Mouse (Mus musculus) intestine, embryonic 15.5 days (tissue): ENCODE results near the gene Ostm1. TPM values are rescaled to one million over a fixed set of nuclear protein-coding genes. Genes with fewer than 3 reads are reported as not detected.
A peak's percentile ranks its signal among the peaks of the same experiment; 100 is the strongest.

Experiments used
- ATAC-seq: fragments of 200-750 bp; cut with Nextera tagmentation; 2 replicates; pipeline ENCODE4 v1.8.0; 2017; ENCODE audit warnings: moderate TSS enrichment, moderate library complexity
- H3K27ac ChIP-seq: fragments of 300-500 bp; sonication (generic); 2 replicates; pipeline ENCODE4 v1.5.1; 2015; ENCODE audit warnings: mild to moderate bottlenecking, inconsistent platforms
- H3K27me3 ChIP-seq: fragments of 300-500 bp; sonication (generic); replicated peaks from 2 replicates; pipeline ENCODE4 v1.6.1; 2015; ENCODE audit warnings: inconsistent platforms
- H3K36me3 ChIP-seq: fragments of 300-500 bp; sonication (generic); 2 replicates; pipeline ENCODE4 v1.6.1; 2015; ENCODE audit warnings: inconsistent platforms
- H3K4me1 ChIP-seq: fragments of 300-500 bp; sonication (generic); replicated peaks from 2 replicates; pipeline ENCODE4 v1.6.1; 2015; ENCODE audit warnings: inconsistent platforms
- H3K4me2 ChIP-seq: fragments of 300-500 bp; sonication (generic); replicated peaks from 2 replicates; pipeline ENCODE4 v1.6.1; 2015; ENCODE audit warnings: mild to moderate bottlenecking, inconsistent platforms
- H3K4me3 ChIP-seq: fragments of 300-500 bp; sonication (generic); replicated peaks from 2 replicates; pipeline ENCODE4 v1.5.1; 2015; ENCODE audit warnings: inconsistent platforms
- H3K9ac ChIP-seq: fragments of 300-500 bp; sonication (generic); 2 replicates; pipeline ENCODE4 v1.6.1; 2015; ENCODE audit warnings: inconsistent platforms
- H3K9me3 ChIP-seq: fragments of 300-500 bp; sonication (generic); 2 replicates; pipeline ENCODE4 v1.6.1; 2016; ENCODE audit warnings: inconsistent platforms
- WGBS: fragments of 180-500 bp; shearing (Covaris S2); methylation state at CpG from one replicate; pipeline ENCODE4 v1.1.7; 2015; 5-methylcytosine and 5-hydroxymethylcytosine counted together
- polyA plus RNA-seq: library from polyadenylated mRNA; unstranded; fragments of >200 nt; fragmentation: Nextera tagmentation; extraction: Ambion mirVana; gene quantifications from 2 replicates; pipeline ENCODE4 v1.2.1, GENCODE M21; 2015

Ostm1 gene
- polyA plus RNA-seq, 1 experiment from 2014 or later: 16.3 TPM

DNA sequence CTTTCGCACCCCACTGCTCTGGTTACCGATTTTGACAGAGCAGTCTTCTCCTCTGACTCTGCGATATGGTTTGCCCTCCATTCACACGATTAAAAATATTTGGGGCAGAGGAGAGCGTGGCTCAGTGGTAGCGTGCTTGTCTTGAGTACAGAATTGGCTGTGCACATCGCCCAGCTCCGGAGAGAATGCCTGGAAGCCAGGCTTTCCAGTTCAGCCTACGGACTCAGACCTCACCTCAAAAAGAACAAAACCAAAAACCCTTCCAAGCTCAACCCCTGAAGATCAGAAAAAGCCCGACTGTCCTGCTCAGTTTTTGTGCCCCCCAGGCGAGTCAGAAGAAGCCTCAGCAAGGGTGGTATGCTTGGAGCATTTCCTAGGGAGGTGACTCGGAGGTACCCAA, 29.5 kb downstream of the Ostm1 start:
- Histone ChIP-seq H3K27ac (no peak overlapping the region), H3K27me3 (peaks cover 52% of the 10 kb centered on the region), H3K36me3 (no peaks in the 10 kb centered on the region), H3K9me3 (no peaks in the 10 kb centered on the region), H3K9ac (no peak overlapping the region), H3K4me2 (no peak overlapping the region), H3K4me3 (no peak overlapping the region), H3K4me1 (peaks cover 3% of the 10 kb centered on the region)
- 9% methylated on average over 12 of the region's 12 CpGs for WGBS
- no peak for ATAC-seq

GRCm38 (mm10) chr10:42613639-42614381, 30.2 kb downstream of the Ostm1 start:
- H3K4me1 ChIP-seq: peaks cover 3% of the 10 kb centered on the region
- peak overlapping the region; percentile 76 for H3K4me2 ChIP-seq
- H3K9ac ChIP-seq: peak overlapping the region; percentile 29; the same call in 1 of the 2 replicates
- H3K36me3 ChIP-seq: no peaks in the 10 kb centered on the region
- ATAC-seq: peak; percentile 53
- H3K27ac ChIP-seq: no peak overlapping the region
- no peaks in the 10 kb centered on the region for H3K9me3 ChIP-seq
- peak overlapping the region; percentile 36 for H3K4me3 ChIP-seq
- whole genome bisulfite sequencing: under 1% methylated on average over 37 of the region's 40 CpGs
- H3K27me3 ChIP-seq: peaks cover 50% of the 10 kb centered on the region

DNA sequence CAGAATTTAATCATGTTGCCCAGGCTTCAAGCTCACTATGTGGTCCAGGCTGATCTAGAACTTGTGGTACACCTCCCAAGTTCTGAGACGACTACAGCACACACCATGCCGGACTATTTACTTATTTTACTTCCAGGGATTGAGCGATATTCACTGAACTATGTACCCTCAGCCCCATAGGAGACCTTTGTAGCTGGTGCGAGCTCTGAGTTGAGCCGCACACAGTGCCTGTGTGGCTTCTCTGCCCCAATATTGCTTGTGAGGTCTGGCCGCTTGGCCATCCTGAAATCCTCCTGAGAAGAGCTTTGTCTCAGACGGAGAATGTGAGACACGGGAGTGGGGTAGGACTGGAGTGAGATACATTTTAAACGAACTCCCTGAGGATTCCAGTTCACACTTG, 31.1 kb downstream of the Ostm1 start:
- Histone ChIP-seq H3K27me3 (peaks cover 54% of the 10 kb centered on the region), H3K4me3 (no peak overlapping the region), H3K4me2 (no peak overlapping the region), H3K9ac (no peak overlapping the region), H3K27ac (no peak overlapping the region), H3K9me3 (no peaks in the 10 kb centered on the region), H3K36me3 (no peaks in the 10 kb centered on the region), H3K4me1 (peaks cover 3% of the 10 kb centered on the region)
- 8% methylated on average over 9 of the region's 9 CpGs for WGBS
- ATAC-seq: no peak

GRCm38 (mm10) chr10:42618291-42618690, 34.7 kb downstream of the Ostm1 start:
- H3K4me1 ChIP-seq: peaks cover 3% of the 10 kb centered on the region
- H3K27me3 ChIP-seq: peaks cover 37% of the 10 kb centered on the region
- no peak for ATAC-seq
- no peak overlapping the region for H3K4me2 ChIP-seq
- H3K9ac ChIP-seq: no peak overlapping the region
- WGBS: 53% methylated on average over 2 of the region's 2 CpGs
- no peaks in the 10 kb centered on the region for H3K9me3 ChIP-seq
- H3K36me3 ChIP-seq: no peaks in the 10 kb centered on the region
- no peak overlapping the region for H3K27ac ChIP-seq
- no peak overlapping the region for H3K4me3 ChIP-seq

DNA sequence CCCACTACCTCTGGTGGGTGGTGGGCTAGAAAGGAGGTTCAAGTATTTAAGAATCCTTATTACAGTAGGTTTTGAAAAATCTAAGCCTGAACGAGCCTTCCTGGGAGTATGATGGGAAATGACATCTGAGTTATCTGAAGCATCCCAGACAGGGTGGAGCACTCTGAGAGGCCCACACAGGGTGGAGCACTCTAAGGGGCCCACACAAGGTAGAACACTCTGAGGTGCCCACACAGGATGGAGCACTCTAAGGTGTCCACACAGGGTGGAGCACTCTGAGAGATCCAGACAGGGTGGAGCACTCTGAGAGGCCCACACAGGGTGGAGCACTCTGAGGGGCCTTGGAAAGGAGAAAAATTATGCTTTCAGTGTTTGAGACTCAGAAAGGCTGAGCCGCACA, 42.3 kb downstream of the Ostm1 start:
- Histone ChIP-seq H3K27me3 (peaks cover 40% of the 10 kb centered on the region), H3K27ac (no peak overlapping the region), H3K4me1 (no peaks in the 10 kb centered on the region), H3K4me2 (no peak overlapping the region), H3K36me3 (no peaks in the 10 kb centered on the region), H3K9me3 (no peaks in the 10 kb centered on the region), H3K9ac (no peak overlapping the region), H3K4me3 (no peak overlapping the region)
- no peak for ATAC-seq
- WGBS: 64% methylated on average over 2 of the region's 2 CpGs

GRCm38 (mm10) chr10:42630596-42631355, 47.2 kb downstream of the Ostm1 start:
- Histone ChIP-seq H3K4me2 (no peak overlapping the region), H3K27ac (no peak overlapping the region), H3K4me1 (peaks cover 17% of the 10 kb centered on the region), H3K4me3 (no peak overlapping the region), H3K9ac (no peak overlapping the region), H3K9me3 (no peaks in the 10 kb centered on the region), H3K27me3 (peaks cover 83% of the 10 kb centered on the region), H3K36me3 (no peaks in the 10 kb centered on the region)
- no peak for ATAC-seq
- 4% methylated on average over 19 of the region's 19 CpGs for WGBS

DNA sequence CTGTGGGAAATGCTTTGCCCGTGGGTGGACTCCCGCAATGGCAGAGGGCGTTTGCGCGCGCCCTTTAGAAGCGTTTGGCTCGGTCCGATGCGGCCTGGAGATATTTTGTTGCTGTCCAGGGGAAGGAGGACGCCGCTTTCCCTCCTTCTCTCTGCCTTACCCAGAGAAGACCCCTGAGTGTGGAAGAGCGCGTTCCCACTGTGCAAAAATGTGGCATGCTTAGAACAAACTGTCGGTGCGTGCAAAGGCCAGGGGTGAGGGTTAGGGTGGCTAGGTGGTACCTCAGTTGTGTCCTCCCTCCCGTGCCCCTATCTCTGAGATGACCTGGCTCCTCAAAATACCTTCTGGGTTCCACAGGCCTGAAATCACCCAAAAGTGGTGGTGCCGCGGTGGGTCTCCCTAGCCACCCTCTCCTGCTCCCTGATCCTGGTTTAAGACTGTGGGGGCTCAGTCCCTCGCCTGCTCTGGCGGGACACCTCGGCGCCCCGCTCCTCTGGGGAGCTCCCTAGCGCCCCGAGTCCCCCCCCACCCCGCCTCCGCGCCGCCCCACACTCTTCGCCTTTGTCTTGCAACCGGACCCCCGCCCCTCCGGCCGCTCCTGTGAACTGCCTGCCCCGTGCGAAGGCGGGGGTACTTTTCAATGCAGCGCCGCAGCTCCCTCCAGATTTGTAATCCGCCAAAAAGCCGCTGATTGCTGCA, 48.3 kb downstream of the Ostm1 start:
- peaks cover 92% of the 10 kb centered on the region for H3K27me3 ChIP-seq
- ATAC-seq: no peak
- 2% methylated on average over 42 of the region's 42 CpGs for WGBS
- H3K27ac ChIP-seq: no peak overlapping the region
- H3K4me1 ChIP-seq: peaks cover 17% of the 10 kb centered on the region
- no peaks in the 10 kb centered on the region for H3K36me3 ChIP-seq
- no peak overlapping the region for H3K9ac ChIP-seq
- H3K9me3 ChIP-seq: no peaks in the 10 kb centered on the region
- peak overlapping the region; percentile 41; the same call in 1 of the 2 replicates for H3K4me3 ChIP-seq
- H3K4me2 ChIP-seq: peak overlapping the region; percentile 73; the same call in 1 of the 2 replicates

GRCm38 (mm10) chr10:42632453-42633360, 49.1 kb downstream of the Ostm1 start:
- Histone ChIP-seq H3K4me2 (peak overlapping the region; percentile 73), H3K4me1 (peaks cover 17% of the 10 kb centered on the region), H3K27me3 (peaks cover 92% of the 10 kb centered on the region), H3K9me3 (no peaks in the 10 kb centered on the region), H3K9ac (peak overlapping the region; percentile 17; the same call in 1 of the 2 replicates), H3K36me3 (no peaks in the 10 kb centered on the region), H3K27ac (no peak overlapping the region), H3K4me3 (peak overlapping the region; percentile 41)
- no peak for ATAC-seq
- 2% methylated on average over 39 of the region's 39 CpGs for WGBS

GRCm38 (mm10) chr10:42633361-42634121, 49.9 kb downstream of the Ostm1 start:
- Histone ChIP-seq H3K4me1 (peaks cover 17% of the 10 kb centered on the region), H3K27ac (no peak overlapping the region), H3K4me3 (peak overlapping the region; percentile 41), H3K36me3 (no peaks in the 10 kb centered on the region), H3K9ac (peak overlapping the region; percentile 17; the same call in 1 of the 2 replicates), H3K27me3 (peaks cover 86% of the 10 kb centered on the region), H3K9me3 (no peaks in the 10 kb centered on the region), H3K4me2 (peak overlapping the region; percentile 73)
- ATAC-seq: no peak
- WGBS: 6% methylated on average over 23 of the region's 23 CpGs

DNA sequence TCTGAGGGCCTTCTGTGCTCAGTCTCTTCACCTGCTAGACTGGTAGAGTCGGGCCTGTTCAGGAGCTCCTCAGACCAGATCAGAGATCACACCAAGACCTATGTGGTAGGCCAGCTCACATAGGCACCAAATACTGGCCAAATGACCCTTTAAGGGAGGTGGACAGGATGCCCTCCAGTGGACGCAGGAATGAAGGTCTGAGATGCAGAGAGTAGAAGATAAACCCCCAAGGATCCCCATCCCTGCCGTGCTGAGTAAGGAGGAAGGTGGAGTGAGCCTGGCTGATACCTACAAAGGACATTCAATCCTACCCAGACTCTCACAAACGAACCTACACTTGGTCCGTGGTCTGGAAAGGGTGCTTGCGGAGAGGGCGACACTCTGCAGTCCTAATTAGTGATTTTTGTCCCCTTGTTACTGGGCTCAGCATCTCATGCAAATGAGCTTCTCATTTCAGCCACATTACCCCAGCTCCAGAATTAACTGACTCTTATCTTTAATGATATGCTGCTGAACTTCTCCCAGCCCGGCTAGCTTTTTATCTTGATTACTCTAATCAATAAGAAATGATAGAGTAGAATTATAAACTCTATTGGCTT, 50.6 kb downstream of the Ostm1 start:
- Histone ChIP-seq H3K4me2 (0 out of 2 replicates have a peak overlapping the region, but pooled peaks have one; percentile 73), H3K9me3 (no peaks in the 10 kb centered on the region), H3K27ac (no peak overlapping the region), H3K27me3 (peaks cover 79% of the 10 kb centered on the region), H3K4me3 (no peak overlapping the region; the same call in 1 of the 2 replicates), H3K4me1 (peaks cover 17% of the 10 kb centered on the region), H3K9ac (no peak overlapping the region), H3K36me3 (no peaks in the 10 kb centered on the region)
- no peak for ATAC-seq
- 3% methylated on average over 8 of the region's 8 CpGs for WGBS

- Histone ChIP-seq H3K27me3 (peaks cover 71% of the 10 kb centered on the region), H3K9me3 (no peaks in the 10 kb centered on the region), H3K27ac (no peak overlapping the region), H3K36me3 (no peaks in the 10 kb centered on the region), H3K4me1 (peaks cover 17% of the 10 kb centered on the region), H3K9ac (no peak overlapping the region), H3K4me3 (no peak overlapping the region), H3K4me2 (no peak overlapping the region)
- 5% methylated on average over 11 of the region's 11 CpGs for WGBS
- no peak for ATAC-seq
These were observed 51.4 kb downstream of the Ostm1 start for GRCm38 (mm10) chr10:42635046-42635445.
